Mouse (Mus musculus) midbrain, embryonic 11.5 days (tissue): ENCODE results near the gene 9630041A04Rik. TPM values are rescaled to one million over a fixed set of nuclear protein-coding genes. Genes with fewer than 3 reads are reported as not detected.

ENCODE experiments used
- ATAC-seq: fragments of 200-750 bp; cut with Nextera tagmentation; 2 replicates; pipeline ENCODE4 v1.8.0; 2017; ENCODE audit warnings: moderate TSS enrichment, moderate library complexity; ENCODE audit not compliant: low FRiP score
- DNase-seq: peaks from one replicate; pipeline ENCODE4 v3.0.0; 2015; ENCODE audit warnings: low spot score; ENCODE audit errors: missing footprints
- H3K27ac ChIP-seq: fragments of 300-500 bp; sonication (generic); 2 replicates; pipeline ENCODE4 v1.5.1; 2014; ENCODE audit warnings: low read depth, low read length
- H3K27me3 ChIP-seq: fragments of 300-500 bp; sonication (generic); 2 replicates; pipeline ENCODE4 v1.6.1; 2014; ENCODE audit warnings: mild to moderate bottlenecking, low read length, moderate library complexity, mixed read lengths; ENCODE audit not compliant: control insufficient read depth, insufficient read depth
- H3K36me3 ChIP-seq: fragments of 300-500 bp; sonication (generic); 2 replicates; pipeline ENCODE4 v1.6.1; 2014; ENCODE audit warnings: mild to moderate bottlenecking, low read length, moderate library complexity, mixed read lengths; ENCODE audit not compliant: control insufficient read depth, insufficient read depth
- H3K4me1 ChIP-seq: fragments of 300-500 bp; sonication (generic); 2 replicates; pipeline ENCODE4 v1.6.1; 2014; ENCODE audit warnings: low read length; ENCODE audit not compliant: control insufficient read depth, insufficient read depth
- H3K4me2 ChIP-seq: fragments of 300-500 bp; sonication (generic); 2 replicates; pipeline ENCODE4 v1.6.1; 2014; ENCODE audit warnings: mild to moderate bottlenecking, moderate library complexity
- H3K4me3 ChIP-seq: fragments of 300-500 bp; sonication (generic); 2 replicates; pipeline ENCODE4 v1.5.1; 2014; ENCODE audit warnings: low read depth, low read length
- H3K9ac ChIP-seq: fragments of 300-500 bp; sonication (generic); 2 replicates; pipeline ENCODE4 v1.6.1; 2014; ENCODE audit warnings: low read length
- H3K9me3 ChIP-seq: fragments of 300-500 bp; sonication (generic); 2 replicates; pipeline ENCODE4 v1.6.1; 2016; ENCODE audit warnings: low read length; ENCODE audit not compliant: control insufficient read depth
- WGBS: fragments of 180-500 bp; shearing (Covaris S2); extraction: QIAGEN DNeasy Blood & Tissue Kit; methylation state at CpG from one replicate; pipeline ENCODE4 v1.1.7; 2014; 5-methylcytosine and 5-hydroxymethylcytosine counted together
- polyA plus RNA-seq: library from polyadenylated mRNA; unstranded; fragments of >200 nt; fragmentation: Nextera tagmentation; extraction: Ambion mirVana; gene quantifications from 2 replicates; pipeline ENCODE4 v1.2.1, GENCODE M21; 2014

Gene 9630041A04Rik
- polyA plus RNA-seq, 1 experiment from 2014 or later: 0.18 TPM

GRCm38 (mm10) chr9:101868593-101868992 is 7.0 kb downstream of the 9630041A04Rik start:
- H3K4me1 ChIP-seq: no peaks in the 10 kb centered on the region
- DNase-seq (no peak), ATAC-seq (no peak)
- no peaks in the 10 kb centered on the region for H3K27me3 ChIP-seq
- H3K9ac ChIP-seq: no peak overlapping the region
- no peak overlapping the region for H3K27ac ChIP-seq
- 91% methylated on average over 6 of the region's 6 CpGs for WGBS
- no peaks in the 10 kb centered on the region for H3K9me3 ChIP-seq
- no peaks in the 10 kb centered on the region for H3K36me3 ChIP-seq
- no peak overlapping the region for H3K4me2 ChIP-seq
- H3K4me3 ChIP-seq: no peak overlapping the region

- H3K27ac ChIP-seq: no peak overlapping the region
- no peak overlapping the region for H3K9ac ChIP-seq
- no peaks in the 10 kb centered on the region for H3K9me3 ChIP-seq
- no peak for ATAC-seq
- no peak for DNase-seq
- H3K36me3 ChIP-seq: no peaks in the 10 kb centered on the region
- WGBS: 85% methylated on average over 4 of the region's 4 CpGs
- no peak overlapping the region for H3K4me2 ChIP-seq
- H3K4me1 ChIP-seq: no peaks in the 10 kb centered on the region
- no peak overlapping the region for H3K4me3 ChIP-seq
- H3K27me3 ChIP-seq: no peaks in the 10 kb centered on the region
Observed at GRCm38 (mm10) chr9:101870034-101870433, 8.4 kb downstream of the 9630041A04Rik start.

- Histone ChIP-seq H3K4me3 (no peak overlapping the region), H3K9me3 (no peaks in the 10 kb centered on the region), H3K27ac (no peak overlapping the region), H3K36me3 (no peaks in the 10 kb centered on the region), H3K9ac (no peak overlapping the region), H3K27me3 (no peaks in the 10 kb centered on the region), H3K4me2 (no peak overlapping the region), H3K4me1 (no peaks in the 10 kb centered on the region)
- ATAC-seq: no peak
- DNase-seq: no peak
- 84% methylated on average over 1 of the region's 1 CpGs for WGBS
Observed at GRCm38 (mm10) chr9:101875306-101875705, 13.7 kb downstream of the 9630041A04Rik start.

GRCm38 (mm10) chr9:101877109-101877987 is 15.7 kb downstream of the 9630041A04Rik start:
- no peak overlapping the region for H3K4me2 ChIP-seq
- peak; percentile 79 for DNase-seq
- H3K9me3 ChIP-seq: no peaks in the 10 kb centered on the region
- H3K4me1 ChIP-seq: no peaks in the 10 kb centered on the region
- H3K4me3 ChIP-seq: no peak overlapping the region
- no peak overlapping the region for H3K27ac ChIP-seq
- no peak for ATAC-seq
- WGBS: 85% methylated on average over 11 of the region's 11 CpGs
- H3K36me3 ChIP-seq: no peaks in the 10 kb centered on the region
- no peaks in the 10 kb centered on the region for H3K27me3 ChIP-seq
- H3K9ac ChIP-seq: no peak overlapping the region

GRCm38 (mm10) chr9:101883295-101883694 is 21.7 kb downstream of the 9630041A04Rik start:
- ATAC-seq (no peak), DNase-seq (peak; percentile 17)
- WGBS: 70% methylated on average over 2 of the region's 2 CpGs
- H3K27me3 ChIP-seq: no peaks in the 10 kb centered on the region
- H3K9ac ChIP-seq: no peak overlapping the region
- H3K27ac ChIP-seq: no peak overlapping the region
- H3K4me1 ChIP-seq: no peaks in the 10 kb centered on the region
- H3K4me3 ChIP-seq: no peak overlapping the region
- no peaks in the 10 kb centered on the region for H3K9me3 ChIP-seq
- no peaks in the 10 kb centered on the region for H3K36me3 ChIP-seq
- H3K4me2 ChIP-seq: no peak overlapping the region

GRCm38 (mm10) chr9:101897851-101898250 is 36.2 kb downstream of the 9630041A04Rik start:
- Histone ChIP-seq H3K4me3 (no peak overlapping the region), H3K4me2 (no peak overlapping the region), H3K4me1 (no peaks in the 10 kb centered on the region), H3K27ac (no peak overlapping the region), H3K27me3 (no peaks in the 10 kb centered on the region), H3K36me3 (no peaks in the 10 kb centered on the region), H3K9me3 (no peaks in the 10 kb centered on the region), H3K9ac (no peak overlapping the region)
- no peak for DNase-seq
- ATAC-seq: no peak
- 98% methylated on average over 1 of the region's 1 CpGs for WGBS

DNA sequence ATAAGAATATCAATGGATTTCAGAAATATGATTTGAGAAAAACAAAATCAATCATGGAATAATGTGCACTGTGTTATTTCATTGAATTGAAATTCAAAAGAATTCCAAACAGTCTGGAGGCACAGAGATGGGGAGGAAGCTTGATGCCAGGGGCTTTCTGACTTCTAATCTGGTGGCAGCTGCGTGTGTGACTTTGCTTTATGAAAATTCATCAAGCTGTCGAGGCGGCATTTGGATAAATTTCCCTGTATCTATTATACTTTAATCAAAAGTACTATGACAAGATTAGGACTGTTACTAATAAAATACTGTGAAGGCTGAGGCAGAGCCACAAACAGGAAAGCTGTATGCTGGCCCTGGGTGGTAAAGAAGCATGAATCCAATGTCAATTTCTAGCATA is 41.8 kb downstream of the 9630041A04Rik start:
- Histone ChIP-seq H3K9me3 (no peaks in the 10 kb centered on the region), H3K27me3 (no peaks in the 10 kb centered on the region), H3K27ac (no peak overlapping the region), H3K4me2 (no peak overlapping the region), H3K4me1 (peaks cover 3% of the 10 kb centered on the region; the same call in 1 of the 2 replicates), H3K36me3 (no peaks in the 10 kb centered on the region), H3K4me3 (no peak overlapping the region), H3K9ac (no peak overlapping the region)
- DNase-seq (peak; percentile 53), ATAC-seq (no peak)
- 69% methylated on average over 3 of the region's 3 CpGs for WGBS

- Histone ChIP-seq H3K4me3 (no peak overlapping the region), H3K9me3 (no peaks in the 10 kb centered on the region), H3K27ac (no peak overlapping the region), H3K4me2 (no peak overlapping the region), H3K27me3 (no peaks in the 10 kb centered on the region), H3K36me3 (no peaks in the 10 kb centered on the region), H3K9ac (no peak overlapping the region), H3K4me1 (peaks cover 15% of the 10 kb centered on the region)
- DNase-seq: no peak
- ATAC-seq: no peak
- WGBS: 66% methylated on average over 6 of the region's 6 CpGs
Observed at GRCm38 (mm10) chr9:101907747-101908255, 46.2 kb downstream of the 9630041A04Rik start.

- Histone ChIP-seq H3K9me3 (no peaks in the 10 kb centered on the region), H3K4me2 (no peak overlapping the region), H3K27me3 (no peaks in the 10 kb centered on the region), H3K9ac (no peak overlapping the region), H3K27ac (0 out of 2 replicates have a peak overlapping the region, but pooled peaks have one; percentile 30), H3K4me3 (no peak overlapping the region), H3K4me1 (peaks cover 15% of the 10 kb centered on the region), H3K36me3 (no peaks in the 10 kb centered on the region)
- DNase-seq (peak; percentile 94), ATAC-seq (peak; percentile 94)
- 16% methylated on average over 5 of the region's 5 CpGs for WGBS
Observed at GRCm38 (mm10) chr9:101908849-101909248, 47.2 kb downstream of the 9630041A04Rik start.
